Mouse (Mus musculus) G1E (cell line): Measurements from ENCODE around the gene Gins3.

ENCODE experiments used
- CTCF ChIP-seq: IDR thresholded peaks from 2 replicates; pipeline ENCODE4 v1.5.1; 2012; ENCODE audit warnings: low read depth, low read length, inconsistent platforms, mixed read lengths
- TAL1 ChIP-seq: conservative IDR thresholded peaks from 2 replicates; pipeline ENCODE4 v1.6.1; 2012; ENCODE audit warnings: low read depth, low read length, inconsistent platforms, mixed read lengths

DNA sequence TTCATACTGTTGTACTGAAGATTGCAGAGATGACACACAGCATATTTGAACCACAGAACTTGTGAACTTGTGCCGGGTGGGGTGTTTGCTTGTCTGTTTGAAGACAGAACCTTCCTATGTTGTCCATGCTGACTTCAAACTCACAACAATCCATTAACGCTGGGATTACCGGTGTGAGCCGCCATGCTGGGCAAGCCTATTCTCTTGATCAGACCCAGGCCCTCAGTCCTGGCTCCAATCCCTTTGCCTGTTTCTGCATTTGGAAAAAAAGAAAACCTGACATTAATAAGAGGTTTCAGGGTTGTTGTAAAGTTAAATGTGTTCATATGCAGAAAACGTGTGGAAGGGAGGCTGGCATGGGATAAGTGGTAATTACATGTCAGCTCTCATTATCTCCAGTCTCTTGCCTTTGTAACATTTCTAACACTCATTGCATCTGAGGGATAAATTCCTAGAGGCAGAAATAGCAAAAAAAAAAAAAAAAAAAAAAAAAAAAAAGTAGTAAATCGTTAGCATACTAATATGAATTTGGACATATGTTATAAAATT is 27.2 kb downstream of the Gins3 start:
- TF ChIP-seq CTCF (no peak), TAL1 (no peak)
